Mouse (Mus musculus) cortical plate, adult 2 months (tissue): ENCODE data around the gene Pde4dip. TPM values are rescaled to one million over a fixed set of nuclear protein-coding genes. Genes with fewer than 3 reads are reported as not detected.

ENCODE experiments used
- H3K27ac ChIP-seq: fragments of 200-500 bp; 2 replicates; pipeline ENCODE4 v1.5.1; 2012; ENCODE audit warnings: low read length, control low read depth, inconsistent platforms; ENCODE audit not compliant: insufficient read depth
- H3K4me1 ChIP-seq: fragments of 200-500 bp; 2 replicates; pipeline ENCODE4 v1.6.1; 2011; ENCODE audit warnings: low read length; ENCODE audit not compliant: control insufficient read depth, insufficient read depth
- H3K4me3 ChIP-seq: fragments of 200-500 bp; 2 replicates; pipeline ENCODE4 v1.5.1; 2011; ENCODE audit warnings: mild to moderate bottlenecking, low read length, control low read depth; ENCODE audit not compliant: insufficient read depth
- CTCF ChIP-seq: fragments of 200-500 bp; IDR thresholded peaks from 2 replicates; pipeline ENCODE4 v1.5.1; 2011; ENCODE audit warnings: mild to moderate bottlenecking, control low read depth, low read length; ENCODE audit not compliant: insufficient read depth; ENCODE audit errors: extremely low read depth
- POLR2A ChIP-seq: fragments of 200-500 bp; IDR thresholded peaks from 2 replicates; pipeline ENCODE4 v1.6.1; 2011; ENCODE audit warnings: mild to moderate bottlenecking, low read length, control low read depth; ENCODE audit not compliant: insufficient read depth; ENCODE audit errors: extremely low read depth
- polyA plus RNA-seq: library from polyadenylated mRNA; depleted of rRNA; stranded (reverse); fragments of >200 nt; gene quantifications from 2 replicates; pipeline ENCODE4 v1.2.3, GENCODE M21; 2012; rRNA removed

Pde4dip gene
- polyA plus RNA-seq, 1 experiment: 103 TPM

GRCm38 (mm10) chr3:97651604-97652003, 236.9 kb downstream of the Pde4dip start:
- no peak overlapping the region for H3K27ac ChIP-seq
- TF ChIP-seq CTCF: no peak
- no peak for TF ChIP-seq POLR2A
- H3K4me1 ChIP-seq: no peaks in the 10 kb centered on the region; the same call in 1 of the 2 replicates
- H3K4me3 ChIP-seq: no peak overlapping the region

GRCm38 (mm10) chr3:97649469-97649868, 239.0 kb downstream of the Pde4dip start:
- no peaks in the 10 kb centered on the region; the same call in 1 of the 2 replicates for H3K4me1 ChIP-seq
- H3K4me3 ChIP-seq: no peak overlapping the region
- TF ChIP-seq CTCF: no peak
- no peak for TF ChIP-seq POLR2A
- no peak overlapping the region for H3K27ac ChIP-seq

- Histone ChIP-seq H3K4me3 (no peak overlapping the region), H3K4me1 (no peaks in the 10 kb centered on the region; the same call in 1 of the 2 replicates), H3K27ac (no peak overlapping the region)
- TF ChIP-seq POLR2A (no peak), CTCF (no peak)
Observed at GRCm38 (mm10) chr3:97649022-97649421, 239.5 kb downstream of the Pde4dip start.

GRCm38 (mm10) chr3:97648518-97648917, 240.0 kb downstream of the Pde4dip start:
- no peak overlapping the region for H3K27ac ChIP-seq
- H3K4me3 ChIP-seq: no peak overlapping the region
- no peaks in the 10 kb centered on the region; the same call in 1 of the 2 replicates for H3K4me1 ChIP-seq
- TF ChIP-seq POLR2A (no peak), CTCF (no peak)

GRCm38 (mm10) chr3:97642001-97642400, 246.5 kb downstream of the Pde4dip start:
- no peak for TF ChIP-seq POLR2A
- TF ChIP-seq CTCF: no peak
- Histone ChIP-seq H3K4me1 (no peaks in the 10 kb centered on the region), H3K4me3 (no peak overlapping the region), H3K27ac (no peak overlapping the region)

GRCm38 (mm10) chr3:97641396-97641795, 247.1 kb downstream of the Pde4dip start:
- TF ChIP-seq POLR2A: no peak
- no peak for TF ChIP-seq CTCF

More at GRCm38 (mm10) chr3:97641396-97641795, 247.1 kb downstream of the Pde4dip start:
- no peaks in the 10 kb centered on the region for H3K4me1 ChIP-seq
- no peak overlapping the region for H3K4me3 ChIP-seq
- no peak overlapping the region for H3K27ac ChIP-seq

Other genes starting within 250 kb of the Pde4dip start
- 33.2 and 33.8 TPM in 2 replicates for gene Prkab2, start 230.5 kb downstream of the Pde4dip start, polyA plus RNA-seq
- gene Gm17651, start 214.0 kb downstream of the Pde4dip start, polyA plus RNA-seq: not detected in 2 replicates
- gene Sec22b, start 12.5 kb upstream of the Pde4dip start, polyA plus RNA-seq: 64.5 and 67.5 TPM in 2 replicates
- 6.2 and 6.5 TPM in 2 replicates for gene Notch2, start 124.8 kb upstream of the Pde4dip start, polyA plus RNA-seq